Comparison of ENCODE assay signal across 17 mouse cellular contexts in the genomic region with DNA sequence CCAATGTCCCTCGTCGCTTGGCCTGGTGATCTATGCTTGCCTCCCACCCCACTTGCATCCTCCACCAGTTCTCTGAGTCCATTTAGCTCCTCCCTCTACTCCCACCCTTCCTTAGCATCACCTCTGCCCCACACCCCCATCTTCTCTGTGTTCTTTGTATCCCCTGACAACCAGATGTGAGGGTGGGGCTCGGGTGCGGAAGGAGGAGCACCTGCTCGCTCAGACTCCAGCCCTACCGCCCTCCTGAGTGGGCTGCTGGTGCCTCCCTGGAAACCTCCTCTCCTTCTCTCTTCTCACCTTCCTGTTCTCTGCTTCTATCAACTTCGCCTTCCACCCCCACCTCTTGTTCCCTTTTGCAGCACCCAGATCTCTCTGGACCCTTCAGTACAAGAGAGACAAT.
"Had no signal": no experiment of that assay in that cellular context is flagged by ENCODE, and none has a peak within 500 bp of the region (broad histone marks: within the 10 kb centered on the region; RNA-seq: fewer than 3 reads in every experiment).

No protein-coding gene starts in this region.

- H3K36me3 ChIP-seq: liver, embryonic 15.5 days had no signal

- ATAC-seq: lung, postnatal 0 days; midbrain, embryonic 13.5 days; midbrain, embryonic 15.5 days had no signal

- H3K27ac ChIP-seq: liver, embryonic 15.5 days; lung, embryonic 15.5 days; macrophage; midbrain, embryonic 13.5 days; midbrain, embryonic 15.5 days; neural tube, embryonic 12.5 days; stomach, embryonic 15.5 days; stomach, postnatal 0 days had no signal

- H3K9me3 ChIP-seq: liver, embryonic 15.5 days; lung, embryonic 15.5 days; midbrain, embryonic 13.5 days; midbrain, embryonic 15.5 days; neural tube, embryonic 12.5 days; stomach, embryonic 15.5 days had no signal

- DNase-seq: liver, postnatal 0 days; lung, adult 2 months; lung, postnatal 14 days; lung, postnatal 36 days; right cerebral cortex, postnatal 25 days; thymus, adult 2 months; thymus, postnatal 14 days; thymus, postnatal 36 days had no signal

- H3K4me1 ChIP-seq: liver, embryonic 15.5 days; lung, embryonic 15.5 days; midbrain, embryonic 13.5 days; midbrain, embryonic 15.5 days; neural tube, embryonic 12.5 days; stomach, embryonic 15.5 days had no signal

- H3K27me3 ChIP-seq: liver, embryonic 15.5 days; lung, embryonic 15.5 days; midbrain, embryonic 13.5 days; midbrain, embryonic 15.5 days; neural tube, embryonic 12.5 days; stomach, embryonic 15.5 days had no signal

- H3K4me3 ChIP-seq: liver, embryonic 15.5 days; lung, embryonic 15.5 days; midbrain, embryonic 13.5 days; midbrain, embryonic 15.5 days; neural tube, embryonic 12.5 days; stomach, embryonic 15.5 days had no signal
